Mouse (Mus musculus) brain, embryonic 14.5 days (tissue): ENCODE data around the gene Sdccag8.

ENCODE experiments used
- CTCF ChIP-seq: fragments of 200-500 bp; IDR thresholded peaks from 2 replicates; pipeline ENCODE4 v1.5.1; 2012; ENCODE audit warnings: inconsistent platforms, mild to moderate bottlenecking, moderate library complexity, borderline replicate concordance; ENCODE audit not compliant: insufficient read depth, insufficient read length; ENCODE audit errors: extremely low read depth
- POLR2A ChIP-seq: fragments of 200-500 bp; IDR thresholded peaks from 2 replicates; pipeline ENCODE4 v1.6.1; 2012; ENCODE audit warnings: mild to moderate bottlenecking, inconsistent platforms, borderline replicate concordance; ENCODE audit not compliant: poor library complexity, insufficient read depth, insufficient read length, severe bottlenecking; ENCODE audit errors: extremely low read depth

GRCm38 (mm10) chr1:177032233-177032632 is 217.8 kb downstream of the Sdccag8 start:
- TF ChIP-seq POLR2A (no peak), CTCF (no peak)
